24 mouse cellular contexts compared by ENCODE assay signal in genomic region chr5:151642867-151643266, GRCm38 (mm10). TPM values are rescaled to one million over a fixed set of nuclear protein-coding genes. Genes with fewer than 3 reads are reported as not detected.
DNase-seq lines count a peak whose midpoint lies in the region; ATAC-seq and TF ChIP-seq lines count a peak whose summit lies in the region.
"Had no signal": no experiment of that assay in that cellular context is flagged by ENCODE, and none has a peak within 500 bp of the region (broad histone marks: within the 10 kb centered on the region; RNA-seq: fewer than 3 reads in every experiment).

No protein-coding gene starts in this region.

- H3K9ac ChIP-seq in liver, postnatal 0 days (replicated peaks): no peak overlapping the region
- H3K9ac ChIP-seq: forebrain, embryonic 13.5 days; forebrain, postnatal 0 days; hindbrain, embryonic 13.5 days had no signal

- H3K9me3 ChIP-seq in liver, postnatal 0 days (ENCODE audit: low read length): no peaks in the 10 kb centered on the region
- H3K9me3 ChIP-seq: embryonic facial prominence, embryonic 10.5 days; forebrain, embryonic 13.5 days; hindbrain, embryonic 13.5 days had no signal

- TF ChIP-seq EP300 in liver, postnatal 0 days (IDR thresholded peaks at IDR 0.05; ENCODE audit: low read depth): no peak

- no peak overlapping the region for H3K4me2 ChIP-seq in liver, postnatal 0 days (ENCODE audit: low read depth, low read length)
- H3K4me2 ChIP-seq: forebrain, embryonic 13.5 days; hindbrain, embryonic 13.5 days had no signal

- peaks cover 59% of the 10 kb centered on the region for H3K36me3 ChIP-seq in liver, postnatal 0 days (replicated peaks; ENCODE audit: insufficient read depth, low read length)

- peak; percentile 74 for ATAC-seq in liver, postnatal 0 days
- peak; percentile 89 for ATAC-seq in common myeloid progenitor, adult 5-6 weeks (replicated peaks; ENCODE audit: low read depth, poor library complexity, severe bottlenecking)
- peak; percentile 81 for ATAC-seq in megakaryocyte progenitor cell, adult 5-6 weeks (replicated peaks; ENCODE audit: poor library complexity)
- ATAC-seq: forebrain, embryonic 13.5 days; forebrain, postnatal 0 days had no signal

- no peak for TF ChIP-seq CTCF in liver, postnatal 0 days (IDR thresholded peaks at IDR 0.05; ENCODE audit: low read depth)

- no peak overlapping the region for H3K27ac ChIP-seq in liver, postnatal 0 days (ENCODE audit: low read depth)
- H3K27ac ChIP-seq: embryonic facial prominence, embryonic 10.5 days; forebrain, embryonic 13.5 days; hindbrain, embryonic 13.5 days had no signal

- H3K27me3 ChIP-seq in liver, postnatal 0 days (ENCODE audit: insufficient read depth, low read length): no peaks in the 10 kb centered on the region
- H3K27me3 ChIP-seq: forebrain, embryonic 13.5 days; hindbrain, embryonic 13.5 days had no signal

- no peak overlapping the region for H3K4me3 ChIP-seq in liver, postnatal 0 days (ENCODE audit: low read depth, low read length)
- H3K4me3 ChIP-seq: embryonic facial prominence, embryonic 10.5 days; forebrain, embryonic 13.5 days; hindbrain, embryonic 13.5 days had no signal

- WGBS in liver, postnatal 0 days (ENCODE audit: insufficient replicate concordance): 52% methylated on average over 5 of the region's 5 CpGs

- no peaks in the 10 kb centered on the region for H3K4me1 ChIP-seq in liver, postnatal 0 days (ENCODE audit: insufficient read depth)
- H3K4me1 ChIP-seq: embryonic facial prominence, embryonic 10.5 days; forebrain, embryonic 13.5 days; hindbrain, embryonic 13.5 days had no signal

- DNase-seq in liver, postnatal 0 days: peak; percentile 24
- DNase-seq in liver: no peak
- DNase-seq in A20 (ENCODE audit: low read depth, low spot score): peak; percentile 92
- no peak for DNase-seq in kidney, postnatal 10 days
- no peak for DNase-seq in cerebellum, adult 9-10 months
- no peak for DNase-seq in right cerebral cortex, postnatal 14 days
- DNase-seq: adrenal gland, adult 8-10 months; adrenal gland, postnatal 36 days; cerebellum, adult 11 months; cerebellum, adult 8-10 months; cerebellum, postnatal 25 days; forebrain, postnatal 0 days; gastrocnemius, postnatal 14 days; heart, postnatal 10 days; heart, postnatal 4 days had no signal

RNA-seq across cellular contexts. Expression of gene Rfc3, which starts 8.2 kb away (rescaled TPM):
- polyA plus RNA-seq in liver, postnatal 0 days (2015; fragmentation: Nextera tagmentation; extraction: Ambion mirVana): 26.7 and 28.5 TPM in 2 replicates
- 42.5 and 52.3 TPM in 2 replicates for total RNA-seq in common myeloid progenitor, adult 5-6 weeks (2017)
- total RNA-seq in megakaryocyte progenitor cell, adult 5-6 weeks (2015): 95.4 and 104 TPM in 2 replicates
- 50.3 and 55.6 TPM in 2 replicates for total RNA-seq in megakaryocyte progenitor cell, adult 5-6 weeks (2017)

RNA-seq across cellular contexts. Expression of gene Vmn2r18, which starts 37.0 kb away (rescaled TPM):
- polyA plus RNA-seq in liver, postnatal 0 days (2015; fragmentation: Nextera tagmentation; extraction: Ambion mirVana): 0.04 TPM in 1 of 2 replicates, not detected in the other
- total RNA-seq in common myeloid progenitor, adult 5-6 weeks (2017): 0.14 and 0.29 TPM in 2 replicates
- total RNA-seq in megakaryocyte progenitor cell, adult 5-6 weeks (2015): not detected in 2 replicates
- total RNA-seq in megakaryocyte progenitor cell, adult 5-6 weeks (2017): not detected in 2 replicates
- total RNA-seq: adrenal gland, adult 8-10 months; adrenal gland, postnatal 36 days; forebrain, postnatal 0 days; gastrocnemius, adult 18-20 months; gastrocnemius, postnatal 14 days; heart, postnatal 10 days; heart, postnatal 4 days had no signal
- polyA plus RNA-seq: embryonic facial prominence, embryonic 10.5 days; embryonic facial prominence, embryonic 14.5 days; gonadal fat pad, adult 2 months; heart, embryonic 14.5 days had no signal

Comparison
In these comparisons a context has a peak if more than half of its experiments do, and no peak if none do; other contexts are left out.
1. DNase-seq: peak in liver, postnatal 0 days (single experiment) and A20 (single experiment); none in liver (single experiment), kidney, postnatal 10 days (single experiment), cerebellum, adult 9-10 months (single experiment) and right cerebral cortex, postnatal 14 days (single experiment).
2. Peak in every context shown above with its lines, with median percentiles within 50 percentile points of each other: ATAC-seq.